14 mouse cellular contexts compared by ENCODE assay signal in the genomic region with DNA sequence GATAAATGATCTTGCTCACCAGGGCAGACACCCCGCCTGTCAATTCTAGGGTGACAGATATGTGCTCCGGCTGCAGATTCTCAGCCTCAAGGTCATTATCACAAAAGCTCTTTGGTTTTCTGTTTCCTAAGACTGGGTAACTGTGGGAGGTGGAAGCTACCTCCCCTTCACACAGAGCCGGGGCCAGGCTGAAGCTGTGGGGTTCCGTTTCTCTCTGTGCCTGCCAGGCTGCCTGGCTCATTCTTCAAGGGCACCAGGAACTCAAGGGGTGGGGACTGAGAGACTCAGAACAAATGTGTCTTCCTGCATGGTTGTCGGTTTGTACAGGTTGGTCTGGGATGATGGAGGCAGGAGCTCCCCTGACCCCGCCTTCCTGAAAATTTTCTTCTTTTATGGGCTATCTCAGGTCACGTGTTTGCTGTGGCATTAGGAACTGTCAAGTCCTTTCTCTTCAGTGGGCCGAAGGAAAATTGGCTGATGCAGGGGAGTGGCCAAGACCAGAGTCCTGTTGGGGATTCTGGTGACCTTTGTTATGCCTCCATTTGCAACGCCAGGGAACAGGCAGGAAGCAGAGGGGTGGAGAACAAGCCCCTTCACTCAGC.
DNase-seq lines count a peak whose midpoint lies in the region; ATAC-seq and TF ChIP-seq lines count a peak whose summit lies in the region.
"Had no signal": no experiment of that assay in that cellular context is flagged by ENCODE, and none has a peak within 500 bp of the region (broad histone marks: within the 10 kb centered on the region; RNA-seq: fewer than 3 reads in every experiment).

No protein-coding gene starts in this region.

- no peak overlapping the region for H3K4me3 ChIP-seq in midbrain, embryonic 15.5 days
- H3K4me3 ChIP-seq in midbrain, embryonic 10.5 days: no peak overlapping the region
- no peak overlapping the region for H3K4me3 ChIP-seq in stomach, postnatal 0 days (ENCODE audit: low read depth, low read length)
- H3K4me3 ChIP-seq: erythroblast, embryonic 14.5 days; heart, embryonic 13.5 days; midbrain, embryonic 12.5 days had no signal

- H3K27ac ChIP-seq in midbrain, embryonic 15.5 days: peak overlapping the region; percentile 45; the same call in 1 of the 2 replicates
- H3K27ac ChIP-seq in midbrain, embryonic 10.5 days (replicated peaks): no peak overlapping the region
- H3K27ac ChIP-seq in stomach, postnatal 0 days (replicated peaks): no peak overlapping the region
- H3K27ac ChIP-seq: heart, embryonic 13.5 days; midbrain, embryonic 12.5 days had no signal

- H3K9me3 ChIP-seq in midbrain, embryonic 15.5 days: no peaks in the 10 kb centered on the region
- H3K9me3 ChIP-seq in midbrain, embryonic 10.5 days (replicated peaks): no peaks in the 10 kb centered on the region
- no peaks in the 10 kb centered on the region for H3K9me3 ChIP-seq in stomach, postnatal 0 days (ENCODE audit: control insufficient read depth, low read length)
- H3K9me3 ChIP-seq: heart, embryonic 13.5 days; midbrain, embryonic 12.5 days had no signal

- H3K36me3 ChIP-seq in midbrain, embryonic 15.5 days (replicated peaks): no peaks in the 10 kb centered on the region
- no peaks in the 10 kb centered on the region for H3K36me3 ChIP-seq in midbrain, embryonic 10.5 days
- H3K36me3 ChIP-seq in stomach, postnatal 0 days (ENCODE audit: control insufficient read depth, insufficient read depth, low read length): no peaks in the 10 kb centered on the region
- H3K36me3 ChIP-seq: heart, embryonic 13.5 days; midbrain, embryonic 12.5 days had no signal

- H3K4me1 ChIP-seq in midbrain, embryonic 15.5 days: peaks cover 24% of the 10 kb centered on the region
- peaks cover 25% of the 10 kb centered on the region for H3K4me1 ChIP-seq in midbrain, embryonic 10.5 days
- no peaks in the 10 kb centered on the region for H3K4me1 ChIP-seq in stomach, postnatal 0 days (replicated peaks; ENCODE audit: control insufficient read depth, insufficient read depth)

- no peak overlapping the region for H3K4me2 ChIP-seq in midbrain, embryonic 15.5 days
- H3K4me2 ChIP-seq in stomach, postnatal 0 days (replicated peaks; ENCODE audit: low read depth): no peak overlapping the region
- H3K4me2 ChIP-seq: heart, embryonic 13.5 days; midbrain, embryonic 12.5 days had no signal

- TF ChIP-seq EP300 in stomach, postnatal 0 days (optimal IDR thresholded peaks at IDR 0.05): no peak

- no peak for TF ChIP-seq CTCF in stomach, postnatal 0 days (IDR thresholded peaks at IDR 0.05; ENCODE audit: low read depth)

- no peak overlapping the region for H3K9ac ChIP-seq in midbrain, embryonic 15.5 days
- no peak overlapping the region for H3K9ac ChIP-seq in stomach, postnatal 0 days (ENCODE audit: low read length)
- H3K9ac ChIP-seq: heart, embryonic 13.5 days; midbrain, embryonic 12.5 days had no signal

- 38% methylated on average over 9 of the region's 9 CpGs for WGBS in midbrain, embryonic 15.5 days
- 52% methylated on average over 9 of the region's 9 CpGs for WGBS in midbrain, embryonic 10.5 days
- WGBS in stomach, postnatal 0 days: 28% methylated on average over 9 of the region's 9 CpGs

- DNase-seq in midbrain, embryonic 10.5 days (ENCODE audit: low spot score): no peak
- peak; percentile 39 for DNase-seq in adrenal gland, postnatal 14 days
- peak; percentile 64 to 67 for DNase-seq in cerebellum, postnatal 25 days
- DNase-seq in stomach, postnatal 0 days (ENCODE audit: low spot score): no peak
- DNase-seq: left cerebral cortex, postnatal 4 days; thymus, adult 18-20 months had no signal

- 0 out of 2 replicates have a peak, but pooled peaks cover 4% of the 10 kb centered on the region for H3K27me3 ChIP-seq in midbrain, embryonic 15.5 days (replicated peaks)
- H3K27me3 ChIP-seq in midbrain, embryonic 10.5 days (ENCODE audit: low read depth, poor library complexity, severe bottlenecking): peaks cover 11% of the 10 kb centered on the region
- H3K27me3 ChIP-seq in stomach, postnatal 0 days (ENCODE audit: control insufficient read depth, insufficient read depth, low read length): no peaks in the 10 kb centered on the region
- H3K27me3 ChIP-seq: midbrain, embryonic 12.5 days had no signal

- no peak for ATAC-seq in midbrain, embryonic 15.5 days (replicated peaks)
- peak; percentile 56 for ATAC-seq in megakaryocyte progenitor cell, adult 5-6 weeks (replicated peaks; ENCODE audit: poor library complexity)
- ATAC-seq in CD4-positive, CD25-positive, alpha-beta regulatory T cell, adult 4 months: no peak
- ATAC-seq in stomach, postnatal 0 days (ENCODE audit: low FRiP score, low TSS enrichment): no peak
- ATAC-seq: activated CD4-positive, CD25-positive, alpha-beta regulatory T cell, adult 4 months; intestine, postnatal 0 days had no signal

Comparison
In these comparisons a context has a peak if more than half of its experiments do, and no peak if none do; other contexts are left out.
1. DNase-seq: peak in adrenal gland, postnatal 14 days (single experiment) and cerebellum, postnatal 25 days (2 of 2); none in midbrain, embryonic 10.5 days (single experiment) and stomach, postnatal 0 days (single experiment).